Mouse (Mus musculus) monocyte, adult 5-6 weeks (primary cell): ENCODE measurements around the gene Ccdc157. TPM values are rescaled to one million over a fixed set of nuclear protein-coding genes. Genes with fewer than 3 reads are reported as not detected.
"Not testable (repeated sequence)": the region's sequence is repeated elsewhere in the genome, so short reads cannot be mapped to it uniquely, and the experiment has no call there.

Experiments used
- ATAC-seq: fragments of 153-309, 156-312 bp; replicated peaks from 2 replicates; pipeline ENCODE4 v1.8.0; 2017; ENCODE audit warnings: mild to moderate bottlenecking; ENCODE audit not compliant: low TSS enrichment, insufficient number of reproducible peaks, severe bottlenecking, poor library complexity, low FRiP score
- total RNA-seq: library from RNA; stranded (forward); fragments of 200-1000, 200-491, 200-594 nt; gene quantifications from 3 replicates; pipeline ENCODE4 v1.2.3, GENCODE M21; 2017

Gene Ccdc157
- total RNA-seq, 1 experiment from 2014 or later: 9.2 TPM

GRCm38 (mm10) chr11:4113970-4114369 lies 46.1 kb downstream of the Ccdc157 start:
- no peak for ATAC-seq

- ATAC-seq: no peak
Measured at GRCm38 (mm10) chr11:4113496-4113895, 46.6 kb downstream of the Ccdc157 start.

GRCm38 (mm10) chr11:4112861-4113260 lies 47.2 kb downstream of the Ccdc157 start:
- ATAC-seq: no peak

- no peak for ATAC-seq
Measured at GRCm38 (mm10) chr11:4112033-4112432, 48.1 kb downstream of the Ccdc157 start.

GRCm38 (mm10) chr11:4108691-4109090 lies 51.4 kb downstream of the Ccdc157 start:
- no peak for ATAC-seq

GRCm38 (mm10) chr11:4107901-4108300 lies 52.2 kb downstream of the Ccdc157 start:
- not testable (repeated sequence) for ATAC-seq

- ATAC-seq: no peak
Measured at GRCm38 (mm10) chr11:4105444-4105843, 54.6 kb downstream of the Ccdc157 start.

- ATAC-seq: no peak
Measured at GRCm38 (mm10) chr11:4104989-4105388, 55.1 kb downstream of the Ccdc157 start.

GRCm38 (mm10) chr11:4103522-4103921 lies 56.6 kb downstream of the Ccdc157 start:
- no peak for ATAC-seq

- no peak for ATAC-seq
Measured at GRCm38 (mm10) chr11:4101851-4102250, 58.2 kb downstream of the Ccdc157 start.

- no peak for ATAC-seq
Measured at GRCm38 (mm10) chr11:4099447-4099846, 60.6 kb downstream of the Ccdc157 start.

- ATAC-seq: no peak
Measured at GRCm38 (mm10) chr11:4098816-4099215, 61.3 kb downstream of the Ccdc157 start.

- no peak for ATAC-seq
Measured at GRCm38 (mm10) chr11:4098120-4098519, 62.0 kb downstream of the Ccdc157 start.

- no peak for ATAC-seq
Measured at GRCm38 (mm10) chr11:4097091-4097621, 62.9 kb downstream of the Ccdc157 start.

GRCm38 (mm10) chr11:4096054-4096984 lies 63.8 kb downstream of the Ccdc157 start:
- peak; percentile 92 for ATAC-seq

GRCm38 (mm10) chr11:4095171-4096053 lies 64.7 kb downstream of the Ccdc157 start, which contains the start of gene Mtfp1:
Mtfp1 (minus strand) TSS chr11:4095445.
- ATAC-seq: no peak

GRCm38 (mm10) chr11:4094378-4095170 lies 65.5 kb downstream of the Ccdc157 start:
- ATAC-seq: 0 out of 2 replicates have a peak, but pooled peaks have one; percentile 7
